Mouse (Mus musculus): ENCODE measurements around the gene Bhlha15. TPM values are rescaled to one million over a fixed set of nuclear protein-coding genes. Genes with fewer than 3 reads are reported as not detected.

Bhlha15 gene
- total RNA-seq, 2 experiments from 2014 or later, result 0.32 to 0.43 TPM

DNA sequence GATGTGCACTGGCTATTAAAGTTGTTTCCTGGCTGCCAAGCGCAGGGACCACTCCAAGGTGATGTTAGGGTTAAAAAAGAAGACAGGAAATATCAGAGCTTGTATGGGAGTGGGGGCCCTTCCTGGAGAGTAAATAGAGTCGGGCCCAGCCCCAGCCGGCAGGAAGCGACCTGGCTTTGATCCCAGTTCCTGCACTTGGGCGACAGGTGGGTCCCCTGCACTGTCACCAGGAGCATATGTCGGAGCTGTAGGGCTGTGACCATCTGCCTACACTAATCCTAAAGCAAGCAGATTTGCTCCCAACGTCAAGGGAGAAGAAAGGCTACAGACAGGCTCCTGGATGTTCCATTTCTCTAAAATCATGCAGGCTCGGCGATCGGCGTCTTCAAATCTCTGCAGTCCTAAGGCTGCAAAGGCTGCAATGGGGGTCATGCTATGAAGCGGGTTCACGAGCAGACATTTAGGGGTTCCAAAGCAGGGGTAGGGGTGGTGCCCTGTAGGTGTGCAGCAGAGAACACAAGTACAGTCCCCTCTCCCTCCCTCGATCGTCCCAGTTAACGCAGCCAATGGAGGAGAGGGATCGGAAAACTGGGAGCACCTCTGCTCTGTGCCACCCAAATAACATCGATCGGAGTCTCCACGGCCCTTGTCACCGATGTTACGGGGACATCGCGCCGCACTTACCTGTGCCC, 32.9 kb downstream of the Bhlha15 start:
- intact Hi-C loops (cut with DNase I), result no loop called here
- peak; percentile 19 to 81 for DNase-seq (ENCODE audit: extremely low spot score in 1 of 2, low spot score in 2 of 2)

DNA sequence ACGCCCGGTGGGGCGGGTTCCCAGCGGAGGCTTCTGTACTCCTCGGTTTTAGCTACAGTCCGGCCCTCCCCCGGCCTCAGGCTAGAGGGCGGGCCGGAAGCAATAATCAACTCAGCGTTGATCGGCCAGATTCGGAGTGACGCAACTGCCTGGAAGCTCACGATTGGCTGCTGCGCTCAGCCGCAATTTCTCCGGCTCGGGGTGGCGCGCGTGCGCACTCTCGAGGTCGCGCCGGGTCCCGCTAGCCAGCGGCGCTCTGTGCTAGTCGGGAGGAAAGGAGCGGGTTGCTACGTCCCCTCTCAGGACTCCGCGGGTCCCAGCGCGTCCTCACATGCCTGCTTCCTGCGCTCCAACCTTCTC, 33.4 kb downstream of the Bhlha15 start, which contains the start of gene Tecpr1:
Tecpr1 (minus strand) TSS at position 113 of the 360 bp plus-strand sequence.
- DNase-seq (ENCODE audit: extremely low spot score in 1 of 2, low spot score in 2 of 2), result peak; percentile 95 to 96
- intact Hi-C loops (cut with DNase I), result no loop called here

DNA sequence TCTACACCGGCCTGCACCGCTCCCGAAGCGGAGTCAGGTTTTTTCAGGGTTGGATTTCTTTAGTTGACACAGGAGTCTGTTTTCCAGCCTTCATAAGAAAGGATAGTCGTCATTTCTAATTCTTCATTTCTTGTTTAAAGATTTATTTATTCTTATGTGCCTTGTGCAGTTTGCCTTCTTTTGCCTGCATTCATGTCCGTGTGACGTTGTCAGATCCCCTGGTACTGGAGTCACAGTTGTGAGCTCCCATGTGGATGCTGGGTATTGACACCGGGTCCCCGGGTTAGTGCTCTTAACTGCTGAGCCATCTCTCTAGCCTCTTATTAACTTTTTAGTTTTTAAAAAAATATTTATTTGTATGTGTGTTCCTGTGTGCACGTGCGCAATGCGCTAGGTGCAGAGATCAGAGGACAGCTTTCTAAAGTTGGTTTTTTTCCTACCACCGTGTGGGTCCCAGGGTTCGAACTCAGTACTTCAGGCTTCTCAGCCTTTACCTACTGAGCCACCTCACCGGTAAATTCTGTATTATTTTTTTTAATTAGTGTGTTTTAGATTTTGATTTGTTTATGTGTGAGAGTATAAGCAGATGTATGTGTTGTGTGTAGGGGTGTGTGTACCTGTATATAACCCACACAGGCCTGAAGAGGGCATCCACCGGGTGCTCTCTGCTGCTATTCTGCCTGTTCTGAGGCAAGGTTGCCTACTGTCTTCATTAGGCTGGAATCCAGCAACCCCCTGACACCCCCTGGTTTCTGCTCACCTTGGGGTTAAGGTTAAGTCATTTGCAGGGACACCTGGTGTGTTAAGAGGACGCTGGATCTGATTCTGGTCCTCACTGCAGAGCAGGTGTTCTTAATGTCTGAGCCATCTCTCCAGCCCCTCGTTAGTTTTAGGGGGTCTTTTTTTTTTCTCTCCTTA, 34.1 kb downstream of the Bhlha15 start:
- DNase-seq (ENCODE audit: extremely low spot score in 1 of 2, low spot score in 2 of 2), result no peak
- intact Hi-C loops (cut with DNase I), result no loop called here

DNA sequence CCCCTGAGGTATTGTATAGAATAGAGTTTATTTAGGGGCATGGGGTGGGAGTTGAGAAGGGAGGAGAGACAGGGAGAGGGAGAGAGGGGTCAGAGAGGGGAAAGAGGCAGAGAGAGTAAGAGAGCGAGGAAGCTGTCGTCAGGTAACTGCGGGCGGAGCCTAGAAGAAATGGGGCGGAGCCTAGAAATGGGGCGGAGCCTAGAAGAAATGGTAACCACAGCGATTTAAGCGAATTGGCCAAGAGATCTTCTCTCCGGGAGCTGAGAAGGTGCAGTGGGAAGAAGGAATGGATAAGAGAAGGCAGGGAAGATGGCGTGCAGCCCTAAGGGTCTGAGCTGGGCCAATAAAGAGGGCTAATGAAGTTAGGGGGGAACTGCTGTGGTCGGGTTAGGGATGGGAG, 36.1 kb downstream of the Bhlha15 start:
- intact Hi-C loops (cut with DNase I), result no loop called here
- no peak for DNase-seq (ENCODE audit: extremely low spot score in 1 of 2, low spot score in 2 of 2)

DNA sequence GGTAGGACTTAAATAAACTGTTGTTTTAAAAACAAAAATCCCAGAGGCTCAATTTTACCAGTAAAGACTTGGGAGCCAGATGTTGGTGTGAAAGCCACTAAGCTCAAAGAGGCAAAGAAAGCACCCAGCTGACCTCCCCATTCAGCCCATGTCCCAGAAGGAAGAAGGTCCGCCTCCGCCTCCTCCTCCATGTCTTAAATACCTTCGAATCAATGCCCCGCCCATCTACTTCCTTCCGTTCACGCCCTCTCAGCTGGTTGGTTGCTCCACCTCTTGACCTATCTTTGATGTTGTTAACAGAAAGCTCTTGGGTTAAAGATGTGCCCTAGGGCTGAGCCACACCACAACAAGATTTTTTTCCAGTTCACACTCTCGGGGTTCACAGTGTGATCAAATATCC, 40.1 kb downstream of the Bhlha15 start:
- no peak for DNase-seq (ENCODE audit: extremely low spot score in 1 of 2, low spot score in 2 of 2)
- intact Hi-C loops (cut with DNase I), result no loop called here

DNA sequence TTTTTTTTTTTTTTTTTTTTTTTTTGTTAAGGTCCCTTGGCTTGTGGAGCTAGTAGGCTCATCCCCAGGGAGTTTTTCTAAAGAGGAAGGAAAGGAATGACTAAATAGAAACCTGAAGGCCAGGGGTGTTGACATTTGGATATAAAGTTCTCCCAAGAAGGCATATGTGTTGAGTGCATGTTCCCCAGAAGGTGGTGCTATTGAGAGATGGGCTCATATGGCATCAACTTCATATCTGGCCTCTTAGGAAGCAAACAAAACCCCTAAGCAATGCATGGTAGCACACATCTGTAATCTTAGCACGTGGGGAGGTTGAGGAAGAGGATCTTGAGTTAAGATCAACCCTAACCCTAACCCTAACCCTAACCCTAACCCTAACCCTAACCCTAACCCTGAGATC, 41.3 kb downstream of the Bhlha15 start:
- no peak for DNase-seq (ENCODE audit: extremely low spot score in 1 of 2, low spot score in 2 of 2)
- intact Hi-C loops (cut with DNase I), result no loop called here

DNA sequence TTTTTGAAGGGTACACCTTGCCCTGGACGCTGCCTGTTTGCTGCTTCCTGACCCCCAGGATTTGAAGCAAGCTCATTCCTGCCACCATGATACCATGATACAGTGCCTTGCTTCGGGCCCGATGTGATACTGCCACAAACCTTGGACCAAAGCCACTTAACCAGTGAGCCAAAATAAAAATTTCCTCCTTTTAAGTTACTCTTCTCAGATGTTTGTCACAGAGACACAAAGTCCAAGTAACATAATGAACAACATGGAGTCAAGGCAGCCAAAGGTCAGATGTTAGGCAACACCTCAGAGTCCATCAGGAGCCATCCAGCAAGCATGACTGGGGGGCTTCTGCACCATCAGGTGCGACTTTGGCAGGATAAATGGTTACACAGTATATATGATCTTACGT, 42.4 kb downstream of the Bhlha15 start:
- intact Hi-C loops (cut with DNase I), result no loop called here
- no peak for DNase-seq (ENCODE audit: extremely low spot score in 1 of 2, low spot score in 2 of 2)

DNA sequence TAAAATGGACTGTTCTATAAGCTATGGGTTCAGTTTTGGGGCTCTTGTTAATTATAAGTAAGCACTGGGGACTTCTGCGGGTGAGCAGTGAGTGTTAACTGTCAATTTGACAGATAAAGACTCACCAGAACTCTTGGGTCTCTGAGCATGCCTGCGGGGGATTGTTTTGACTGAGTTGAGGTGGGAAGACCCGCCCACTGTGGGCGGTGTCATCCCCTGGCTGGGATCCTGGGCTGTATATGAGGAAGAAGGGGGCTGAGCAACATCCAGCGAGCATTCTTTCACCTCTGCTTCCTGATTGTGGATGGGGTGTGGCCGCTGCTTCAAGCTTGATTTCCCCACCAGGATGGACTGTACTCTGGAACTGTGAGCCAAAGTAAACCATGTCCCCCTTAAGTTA, 44.1 kb downstream of the Bhlha15 start:
- no peak for DNase-seq (ENCODE audit: extremely low spot score in 1 of 2, low spot score in 2 of 2)
- intact Hi-C loops (cut with DNase I), result no loop called here

DNA sequence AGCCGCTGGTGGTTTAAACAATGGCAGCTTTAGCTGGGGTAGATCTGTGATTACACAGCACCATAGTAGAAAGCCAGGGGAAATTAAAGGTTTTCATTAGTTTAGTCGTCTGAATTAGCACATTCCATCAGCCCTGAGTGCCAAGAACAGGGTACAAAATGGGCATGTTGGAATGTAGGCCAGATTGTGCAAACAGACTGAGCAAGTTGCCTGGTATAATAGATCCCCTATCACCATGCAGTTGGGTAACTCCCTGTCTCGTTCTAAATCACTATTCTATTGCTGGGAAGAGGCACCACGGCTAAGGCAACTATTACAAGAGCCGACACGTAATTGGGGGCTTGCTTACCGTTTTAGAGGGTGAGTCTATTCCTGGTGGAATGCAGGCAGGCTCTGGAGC, 44.6 kb downstream of the Bhlha15 start:
- no peak for DNase-seq (ENCODE audit: extremely low spot score in 1 of 2, low spot score in 2 of 2)
- intact Hi-C loops (cut with DNase I), result no loop called here

DNA sequence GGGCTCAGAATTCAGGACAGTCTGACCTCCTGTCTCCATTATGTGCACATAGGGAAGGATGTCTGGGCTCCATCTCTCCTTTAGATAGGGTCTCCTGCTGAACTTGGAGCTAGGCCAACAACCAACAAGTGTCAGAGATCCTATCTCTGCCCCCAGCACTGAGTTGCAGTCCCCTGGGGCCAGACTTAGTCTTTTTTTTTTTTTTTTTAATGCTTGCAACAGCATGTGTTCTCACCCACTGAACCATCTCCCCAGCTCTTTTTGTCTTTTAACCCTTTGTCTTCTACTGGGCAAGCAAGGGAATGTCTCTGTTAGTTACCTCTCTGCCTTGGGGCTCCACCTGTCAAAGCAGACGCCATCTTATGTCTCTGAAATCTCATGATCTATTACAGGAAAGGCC, 48.9 kb downstream of the Bhlha15 start:
- DNase-seq (ENCODE audit: extremely low spot score in 1 of 2, low spot score in 2 of 2), result no peak
- intact Hi-C loops (cut with DNase I), result no loop called here

Other genes starting within 250 kb of the Bhlha15 start
- 10 to 100 TPM; 54.1 to 54.5 TPM for gene Ccz1, start 175.4 kb upstream of the Bhlha15 start, total RNA-seq (2021)
- gene Ocm, start 163.6 kb upstream of the Bhlha15 start, total RNA-seq (2021), result 1 to 10 TPM; 2.3 TPM
- 100 to 1,000 TPM; 120 to 129 TPM for gene Lmtk2, start 89.8 kb upstream of the Bhlha15 start, total RNA-seq (2021)
- gene Tecpr1, start 33.3 kb downstream of the Bhlha15 start, total RNA-seq (2021), result 10 to 100 TPM; 81.4 to 83.7 TPM
- 10 to 100 TPM; 58.7 to 60.6 TPM for gene Bri3, start 54.2 kb downstream of the Bhlha15 start, total RNA-seq (2021)
- under 1 TPM; 0.30 to 0.41 TPM for gene Baiap2l1, start 167.8 kb downstream of the Bhlha15 start, total RNA-seq (2021)

All from left cerebral cortex, postnatal 10 days (tissue).